Mouse (Mus musculus) mesoderm, embryonic 11.5 days (tissue): ENCODE results near the gene Ptprs.

Experiments used
- DNase-seq: peaks from one replicate; pipeline ENCODE4 v3.0.0-alpha.2; 2012; ENCODE audit warnings: low read depth, low spot score

The Ptprs gene

GRCm38 (mm10) chr17:56467456-56467884 lies 8.8 kb downstream of the Ptprs start:
- DNase-seq, result no peak

- DNase-seq, result no peak
Measured at GRCm38 (mm10) chr17:56466747-56467146, 9.5 kb downstream of the Ptprs start.

GRCm38 (mm10) chr17:56464817-56465216 lies 11.5 kb downstream of the Ptprs start:
- no peak for DNase-seq

GRCm38 (mm10) chr17:56464345-56464744 lies 11.9 kb downstream of the Ptprs start:
- DNase-seq, result no peak

GRCm38 (mm10) chr17:56463500-56463899 lies 12.8 kb downstream of the Ptprs start:
- DNase-seq, result no peak

GRCm38 (mm10) chr17:56462835-56463455 lies 13.3 kb downstream of the Ptprs start:
- DNase-seq, result no peak

GRCm38 (mm10) chr17:56461771-56462743 lies 14.2 kb downstream of the Ptprs start:
- peak; percentile 99 for DNase-seq

- no peak for DNase-seq
Measured at GRCm38 (mm10) chr17:56460876-56461275, 15.4 kb downstream of the Ptprs start.

- no peak for DNase-seq
Measured at GRCm38 (mm10) chr17:56457442-56457841, 18.8 kb downstream of the Ptprs start.

- no peak for DNase-seq
Measured at GRCm38 (mm10) chr17:56456353-56456752, 19.9 kb downstream of the Ptprs start.

- no peak for DNase-seq
Measured at GRCm38 (mm10) chr17:56453689-56454088, 22.6 kb downstream of the Ptprs start.

GRCm38 (mm10) chr17:56453251-56453650 lies 23.0 kb downstream of the Ptprs start:
- DNase-seq, result no peak

- no peak for DNase-seq
Measured at GRCm38 (mm10) chr17:56447716-56448115, 28.6 kb downstream of the Ptprs start.

GRCm38 (mm10) chr17:56445397-56445796 lies 30.9 kb downstream of the Ptprs start:
- DNase-seq, result peak; percentile 73

- no peak for DNase-seq
Measured at GRCm38 (mm10) chr17:56444771-56445170, 31.5 kb downstream of the Ptprs start.

- no peak for DNase-seq
Measured at GRCm38 (mm10) chr17:56443341-56443795, 32.9 kb downstream of the Ptprs start.

GRCm38 (mm10) chr17:56442316-56442715 lies 34.0 kb downstream of the Ptprs start:
- DNase-seq, result no peak

GRCm38 (mm10) chr17:56439731-56440460 lies 36.4 kb downstream of the Ptprs start:
- no peak for DNase-seq

- no peak for DNase-seq
Measured at GRCm38 (mm10) chr17:56431582-56431981, 44.7 kb downstream of the Ptprs start.

GRCm38 (mm10) chr17:56427857-56428256 lies 48.4 kb downstream of the Ptprs start:
- no peak for DNase-seq

- no peak for DNase-seq
Measured at GRCm38 (mm10) chr17:56425941-56426340, 50.3 kb downstream of the Ptprs start.

- peak; percentile 82 for DNase-seq
Measured at GRCm38 (mm10) chr17:56425584-56425914, 50.7 kb downstream of the Ptprs start.
